Mouse (Mus musculus): ENCODE results near the gene Ankrd28. TPM values are rescaled to one million over a fixed set of nuclear protein-coding genes. Genes with fewer than 3 reads are reported as not detected.

Gene Ankrd28
- polyA plus RNA-seq, 1 experiment from 2014 or later = 9.2 TPM

- 30% methylated on average over 9 of the region's 9 CpGs for WGBS
- Histone ChIP-seq H3K4me3 (ENCODE audit: low read depth, low read length) (peak overlapping the region; percentile 36), H3K27ac (ENCODE audit: low read depth, low read length) (peak overlapping the region; percentile 98), H3K4me1 (ENCODE audit: control insufficient read depth, insufficient read depth, low read length) (peaks cover 56% of the 10 kb centered on the region), H3K9me3 (replicated peaks; ENCODE audit: control insufficient read depth, low read length) (no peaks in the 10 kb centered on the region), H3K36me3 (ENCODE audit: control insufficient read depth, insufficient read depth, low read length) (0 out of 2 replicates have a peak, but pooled peaks cover 7% of the 10 kb centered on the region), H3K9ac (ENCODE audit: low read length) (peak overlapping the region; percentile 71), H3K4me2 (ENCODE audit: low read length) (peak overlapping the region; percentile 70), H3K27me3 (replicated peaks; ENCODE audit: control insufficient read depth, insufficient read depth, low read length) (no peaks in the 10 kb centered on the region)
- ATAC-seq (peak; percentile 54), DNase-seq (ENCODE audit: low spot score) (peak; percentile 57)
Observed at GRCm38 (mm10) chr14:31662555-31663211, 167.8 kb downstream of the Ankrd28 start.

- H3K4me3 ChIP-seq (ENCODE audit: low read depth, low read length) = peak overlapping the region; percentile 36
- peak; percentile 92 for ATAC-seq
- peaks cover 56% of the 10 kb centered on the region for H3K4me1 ChIP-seq (ENCODE audit: control insufficient read depth, insufficient read depth, low read length)
- peak; percentile 96 for DNase-seq (ENCODE audit: low spot score)
- H3K4me2 ChIP-seq (ENCODE audit: low read length) = peak overlapping the region; percentile 70
- H3K9ac ChIP-seq (ENCODE audit: low read length) = peak overlapping the region; percentile 71
- no peaks in the 10 kb centered on the region for H3K9me3 ChIP-seq (replicated peaks; ENCODE audit: control insufficient read depth, low read length)
- peak overlapping the region; percentile 98 for H3K27ac ChIP-seq (ENCODE audit: low read depth, low read length)
- H3K36me3 ChIP-seq (ENCODE audit: control insufficient read depth, insufficient read depth, low read length) = 0 out of 2 replicates have a peak, but pooled peaks cover under 1% of the 10 kb centered on the region
- no peaks in the 10 kb centered on the region for H3K27me3 ChIP-seq (replicated peaks; ENCODE audit: control insufficient read depth, insufficient read depth, low read length)
- 2% methylated on average over 44 of the region's 44 CpGs for WGBS
Observed at GRCm38 (mm10) chr14:31661671-31662554, 168.5 kb downstream of the Ankrd28 start.

GRCm38 (mm10) chr14:31660312-31661093 is 169.9 kb downstream of the Ankrd28 start:
- H3K4me1 ChIP-seq (ENCODE audit: control insufficient read depth, insufficient read depth, low read length) = peaks cover 56% of the 10 kb centered on the region
- no peak overlapping the region; the same call in 1 of the 2 replicates for H3K9ac ChIP-seq (ENCODE audit: low read length)
- peak overlapping the region; percentile 98 for H3K27ac ChIP-seq (ENCODE audit: low read depth, low read length)
- DNase-seq (ENCODE audit: low spot score) (peak; percentile 78), ATAC-seq (peak; percentile 14; the same call in 1 of the 2 replicates)
- H3K4me2 ChIP-seq (ENCODE audit: low read length) = peak overlapping the region; percentile 70
- no peaks in the 10 kb centered on the region for H3K9me3 ChIP-seq (replicated peaks; ENCODE audit: control insufficient read depth, low read length)
- H3K4me3 ChIP-seq (ENCODE audit: low read depth, low read length) = no peak overlapping the region
- 19% methylated on average over 7 of the region's 7 CpGs for WGBS
- H3K36me3 ChIP-seq (ENCODE audit: control insufficient read depth, insufficient read depth, low read length) = no peaks in the 10 kb centered on the region
- H3K27me3 ChIP-seq (replicated peaks; ENCODE audit: control insufficient read depth, insufficient read depth, low read length) = no peaks in the 10 kb centered on the region

GRCm38 (mm10) chr14:31659501-31660181 is 170.8 kb downstream of the Ankrd28 start:
- peak; percentile 72 for DNase-seq (ENCODE audit: low spot score)
- peaks cover 54% of the 10 kb centered on the region for H3K4me1 ChIP-seq (ENCODE audit: control insufficient read depth, insufficient read depth, low read length)

GRCm38 (mm10) chr14:31658126-31658680 is 172.2 kb downstream of the Ankrd28 start:
- Histone ChIP-seq H3K4me1 (ENCODE audit: control insufficient read depth, insufficient read depth, low read length) (peaks cover 42% of the 10 kb centered on the region), H3K36me3 (ENCODE audit: control insufficient read depth, insufficient read depth, low read length) (no peaks in the 10 kb centered on the region), H3K27me3 (replicated peaks; ENCODE audit: control insufficient read depth, insufficient read depth, low read length) (no peaks in the 10 kb centered on the region), H3K27ac (ENCODE audit: low read depth, low read length) (no peak overlapping the region), H3K4me2 (ENCODE audit: low read length) (no peak overlapping the region), H3K9me3 (replicated peaks; ENCODE audit: control insufficient read depth, low read length) (no peaks in the 10 kb centered on the region), H3K9ac (ENCODE audit: low read length) (no peak overlapping the region), H3K4me3 (ENCODE audit: low read depth, low read length) (no peak overlapping the region)
- ATAC-seq (no peak), DNase-seq (ENCODE audit: low spot score) (no peak)
- WGBS = 83% methylated on average over 8 of the region's 8 CpGs

More at GRCm38 (mm10) chr14:31659501-31660181, 170.8 kb downstream of the Ankrd28 start:
- no peak overlapping the region for H3K9ac ChIP-seq (ENCODE audit: low read length)
- H3K9me3 ChIP-seq (replicated peaks; ENCODE audit: control insufficient read depth, low read length) = no peaks in the 10 kb centered on the region
- H3K27me3 ChIP-seq (replicated peaks; ENCODE audit: control insufficient read depth, insufficient read depth, low read length) = no peaks in the 10 kb centered on the region
- peak overlapping the region; percentile 98 for H3K27ac ChIP-seq (ENCODE audit: low read depth, low read length)
- no peaks in the 10 kb centered on the region for H3K36me3 ChIP-seq (ENCODE audit: control insufficient read depth, insufficient read depth, low read length)
- 21% methylated on average over 10 of the region's 10 CpGs for WGBS
- no peak overlapping the region for H3K4me2 ChIP-seq (ENCODE audit: low read length)
- ATAC-seq = no peak
- H3K4me3 ChIP-seq (ENCODE audit: low read depth, low read length) = no peak overlapping the region

- no peaks in the 10 kb centered on the region for H3K36me3 ChIP-seq (ENCODE audit: control insufficient read depth, insufficient read depth, low read length)
- no peaks in the 10 kb centered on the region for H3K9me3 ChIP-seq (replicated peaks; ENCODE audit: control insufficient read depth, low read length)
- H3K27ac ChIP-seq (ENCODE audit: low read depth, low read length) = no peak overlapping the region
- 36% methylated on average over 5 of the region's 5 CpGs for WGBS
- no peaks in the 10 kb centered on the region for H3K27me3 ChIP-seq (replicated peaks; ENCODE audit: control insufficient read depth, insufficient read depth, low read length)
- H3K4me1 ChIP-seq (ENCODE audit: control insufficient read depth, insufficient read depth, low read length) = peaks cover 31% of the 10 kb centered on the region
- no peak overlapping the region for H3K4me3 ChIP-seq (ENCODE audit: low read depth, low read length)
- H3K9ac ChIP-seq (ENCODE audit: low read length) = no peak overlapping the region
- ATAC-seq (peak; percentile 30), DNase-seq (ENCODE audit: low spot score) (peak; percentile 86)
- no peak overlapping the region for H3K4me2 ChIP-seq (ENCODE audit: low read length)
Observed at GRCm38 (mm10) chr14:31656857-31657645, 173.4 kb downstream of the Ankrd28 start.

GRCm38 (mm10) chr14:31656386-31656785 is 174.1 kb downstream of the Ankrd28 start:
- Histone ChIP-seq H3K4me1 (ENCODE audit: control insufficient read depth, insufficient read depth, low read length) (peaks cover 31% of the 10 kb centered on the region), H3K9ac (ENCODE audit: low read length) (no peak overlapping the region), H3K4me3 (ENCODE audit: low read depth, low read length) (no peak overlapping the region), H3K9me3 (replicated peaks; ENCODE audit: control insufficient read depth, low read length) (no peaks in the 10 kb centered on the region), H3K27me3 (replicated peaks; ENCODE audit: control insufficient read depth, insufficient read depth, low read length) (no peaks in the 10 kb centered on the region), H3K4me2 (ENCODE audit: low read length) (no peak overlapping the region), H3K27ac (ENCODE audit: low read depth, low read length) (no peak overlapping the region), H3K36me3 (ENCODE audit: control insufficient read depth, insufficient read depth, low read length) (no peaks in the 10 kb centered on the region)
- ATAC-seq (no peak), DNase-seq (ENCODE audit: low spot score) (no peak)
- 82% methylated on average over 7 of the region's 7 CpGs for WGBS

Measured in forebrain, embryonic 14.5 days (tissue).